ENCODE assay signal across 8 mouse cellular contexts in the genomic region with DNA sequence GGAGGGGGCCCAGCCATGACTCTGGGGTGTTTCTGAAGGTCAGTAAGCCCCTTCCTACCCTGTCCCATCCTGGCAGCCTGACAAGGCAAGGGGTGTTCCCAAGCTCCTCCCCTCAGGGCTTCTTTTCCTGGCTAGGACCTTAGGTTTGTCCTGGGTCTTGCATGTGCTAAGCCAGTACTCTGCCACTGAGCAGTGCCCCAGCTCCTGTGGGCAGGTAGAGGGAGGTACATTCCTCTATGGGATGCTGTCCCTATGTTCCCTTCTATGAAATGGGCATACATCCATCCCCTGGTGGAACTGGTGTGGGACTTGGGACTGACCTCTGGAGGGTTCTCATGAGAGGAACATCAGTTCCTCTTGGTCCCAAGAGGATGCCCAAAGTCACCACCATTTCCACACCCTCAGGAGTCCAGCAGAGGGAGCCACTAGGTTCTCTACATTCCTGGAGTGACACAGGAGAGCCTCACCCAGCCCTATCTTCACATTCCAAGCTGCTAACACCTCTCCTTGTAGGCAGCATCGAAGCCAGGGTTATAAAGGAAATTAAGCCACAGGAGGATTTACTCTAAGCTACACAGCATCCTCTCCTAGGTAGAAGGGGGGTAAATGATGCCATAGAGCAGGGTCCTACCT. TPM values are rescaled to one million over a fixed set of nuclear protein-coding genes. Genes with fewer than 3 reads are reported as not detected.
DNase-seq lines count a peak whose midpoint lies in the region; ATAC-seq lines count a peak whose summit lies in the region.

No protein-coding gene starts in this region.

- DNase-seq in kidney, postnatal 10 days = peak; percentile 49
- no peak for DNase-seq in kidney, adult 18-20 months
- peak; percentile 86 for DNase-seq in R1 (ENCODE audit: low read depth, low spot score)
- peak; percentile 65 for DNase-seq in lung, postnatal 10 days
- DNase-seq in layer of hippocampus, postnatal 36 days = no peak
- no peak for DNase-seq in yolk sac, embryonic 10.5 days (ENCODE audit: low spot score)
- DNase-seq in cerebellum, postnatal 36 days = no peak

- peak; percentile 43; the same call in 1 of the 2 replicates for ATAC-seq in granulocyte monocyte progenitor cell, adult 5-6 weeks (replicated peaks; ENCODE audit: poor library complexity, severe bottlenecking)

RNA-seq across cellular contexts. Expression of gene Mn1, which starts 7.6 kb away (rescaled TPM):
- 0.64 TPM in 1 of 2 replicates, not detected in the other for total RNA-seq in granulocyte monocyte progenitor cell, adult 5-6 weeks (2014; fragmentation: Nextera tagmentation)
- not detected in 2 replicates for total RNA-seq in granulocyte monocyte progenitor cell, adult 5-6 weeks (2017)
- total RNA-seq in layer of hippocampus, postnatal 36 days (2021) = 10 to 100 TPM; 34.2 to 38.1 TPM

Comparison
In these comparisons a context has a peak if more than half of its experiments do, and no peak if none do; other contexts are left out.
1. DNase-seq: peak in kidney, postnatal 10 days (single experiment), R1 (single experiment) and lung, postnatal 10 days (single experiment); none in kidney, adult 18-20 months (single experiment), layer of hippocampus, postnatal 36 days (0 of 2), yolk sac, embryonic 10.5 days (single experiment) and cerebellum, postnatal 36 days (0 of 2).
2. RNA of gene Mn1, which starts 7.6 kb away (total RNA-seq): 34.2 to 38.1 TPM in layer of hippocampus, postnatal 36 days; 0.64 TPM in granulocyte monocyte progenitor cell, adult 5-6 weeks; every median in the first group is over 10 times any median in the second.